Mouse (Mus musculus) CH12.LX (cell line): ENCODE measurements around the gene Gm28053.

Source experiments
- BHLHE40 ChIP-seq: IDR thresholded peaks from 2 replicates; pipeline ENCODE4 v1.6.1; 2011; ENCODE audit warnings: mild to moderate bottlenecking, low read depth, low read length, improper control_type of control experiment
- CHD2 ChIP-seq: IDR thresholded peaks from 2 replicates; pipeline ENCODE4 v1.6.1; 2011; ENCODE audit warnings: low read length, improper control_type of control experiment
- CTCF ChIP-seq, 2 experiments: IDR thresholded peaks in 1 of 2; conservative IDR thresholded peaks in 1 of 2; 2 replicates each; pipeline ENCODE4 v1.5.1; 2011 to 2012; ENCODE audit warnings: low read depth in 2 of 2, low read length in 2 of 2, improper control_type of control experiment in 1 of 2, inconsistent platforms in 1 of 2, mild to moderate bottlenecking in 1 of 2, moderate library complexity in 1 of 2
- EP300 ChIP-seq: IDR thresholded peaks from 2 replicates; pipeline ENCODE4 v1.6.1; 2011; ENCODE audit warnings: low read length, improper control_type of control experiment
- MAX ChIP-seq: IDR thresholded peaks from 2 replicates; pipeline ENCODE4 v1.6.1; 2011; ENCODE audit warnings: low read length, improper control_type of control experiment
- MEF2A ChIP-seq: IDR thresholded peaks from 2 replicates; pipeline ENCODE4 v1.6.1; 2014; ENCODE audit warnings: low read depth, mild to moderate bottlenecking, inconsistent platforms, low read length, improper control_type of control experiment, borderline replicate concordance
- NRF1 ChIP-seq: IDR thresholded peaks from 2 replicates; pipeline ENCODE4 v1.6.1; 2014; ENCODE audit warnings: low read depth, mild to moderate bottlenecking, inconsistent platforms, low read length, improper control_type of control experiment, moderate library complexity
- PAX5 ChIP-seq: IDR thresholded peaks from 2 replicates; pipeline ENCODE4 v1.6.1; 2012; ENCODE audit warnings: low read length, inconsistent platforms, mixed read lengths
- POLR2A ChIP-seq: IDR thresholded peaks from 2 replicates; pipeline ENCODE4 v1.6.1; 2011; ENCODE audit warnings: low read depth, mild to moderate bottlenecking, improper control_type of control experiment, low read length
- SIN3A ChIP-seq: IDR thresholded peaks from 2 replicates; pipeline ENCODE4 v1.6.1; 2012; ENCODE audit warnings: low read length, improper control_type of control experiment, inconsistent platforms
- USF2 ChIP-seq: conservative IDR thresholded peaks from 2 replicates; pipeline ENCODE4 v1.6.1; 2011; ENCODE audit warnings: low read depth, low read length, improper control_type of control experiment
- ZC3H11A ChIP-seq: IDR thresholded peaks from 2 replicates; pipeline ENCODE4 v1.6.1; 2012; ENCODE audit warnings: low read depth, mild to moderate bottlenecking, inconsistent platforms, low read length, improper control_type of control experiment
- ZMIZ1 ChIP-seq: IDR thresholded peaks from 2 replicates; pipeline ENCODE4 v1.6.1; 2012; ENCODE audit warnings: low read depth, mild to moderate bottlenecking, inconsistent platforms, low read length, improper control_type of control experiment

DNA sequence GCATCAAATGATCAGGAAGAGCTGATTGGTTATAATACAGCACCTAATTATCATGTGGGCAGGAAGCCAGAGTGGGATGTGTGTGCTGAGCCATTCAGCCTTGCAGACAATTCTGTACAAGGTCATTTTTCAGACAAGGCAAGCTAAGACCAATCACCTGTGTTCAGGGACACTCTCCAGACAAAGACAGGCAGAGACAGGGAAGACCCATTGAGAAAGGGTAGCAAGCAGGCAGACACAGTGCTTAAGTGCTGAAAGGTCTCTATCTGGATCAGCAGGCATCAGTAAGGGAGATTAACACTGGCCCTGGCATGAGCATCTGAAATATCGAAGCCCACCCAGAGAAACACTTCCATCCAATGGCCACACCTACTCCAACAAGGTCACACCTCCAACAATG lies 66.0 kb downstream of the Gm28053 start:
- TF ChIP-seq CTCF (conservative IDR thresholded peaks at IDR 0.05 in 1 of 2, IDR thresholded peaks at IDR 0.05 in 1 of 2; ENCODE audit: low read depth in 2 of 2, low read length in 2 of 2) (no peak), NRF1 (no peak), CHD2 (no peak), ZC3H11A (no peak), POLR2A (no peak), MAX (no peak), MEF2A (no peak), USF2 (no peak), BHLHE40 (no peak), ZMIZ1 (no peak), EP300 (no peak), SIN3A (no peak), PAX5 (no peak)
